Comparison of ENCODE assay signal across 19 mouse cellular contexts in genomic region chr19:40553849-40554248, GRCm38 (mm10). TPM values are rescaled to one million over a fixed set of nuclear protein-coding genes. Genes with fewer than 3 reads are reported as not detected.
DNase-seq lines count a peak whose midpoint lies in the region; ATAC-seq and TF ChIP-seq lines count a peak whose summit lies in the region.
"Had no signal": no experiment of that assay in that cellular context is flagged by ENCODE, and none has a peak within 500 bp of the region (broad histone marks: within the 10 kb centered on the region; RNA-seq: fewer than 3 reads in every experiment).

No protein-coding gene starts in this region.

- no peaks in the 10 kb centered on the region for H3K9me3 ChIP-seq in lung, embryonic 15.5 days
- H3K9me3 ChIP-seq: forebrain, embryonic 12.5 days had no signal

- H3K36me3 ChIP-seq in lung, embryonic 15.5 days: peaks cover 43% of the 10 kb centered on the region

- TF ChIP-seq CTCF in lung, adult 2 months (IDR thresholded peaks at IDR 0.05; ENCODE audit: insufficient read depth, low read length): no peak

- peak overlapping the region; percentile 12; the same call in 1 of the 2 replicates for H3K4me2 ChIP-seq in lung, embryonic 15.5 days
- H3K4me2 ChIP-seq: forebrain, embryonic 12.5 days; hindbrain, embryonic 14.5 days had no signal

- H3K4me3 ChIP-seq in lung, embryonic 15.5 days: no peak overlapping the region
- H3K4me3 ChIP-seq in lung, adult 2 months (replicated peaks; ENCODE audit: extremely low read depth, low read depth, low read length): no peak overlapping the region
- H3K4me3 ChIP-seq: forebrain, embryonic 12.5 days had no signal

- H3K9ac ChIP-seq in lung, embryonic 15.5 days: no peak overlapping the region
- H3K9ac ChIP-seq: forebrain, embryonic 12.5 days; hindbrain, embryonic 14.5 days had no signal

- 49% methylated on average over 6 of the region's 6 CpGs for WGBS in lung, embryonic 15.5 days
- WGBS in lung, adult 2 months: 71% methylated on average over 6 of the region's 6 CpGs

- H3K4me1 ChIP-seq in lung, embryonic 15.5 days: peaks cover 28% of the 10 kb centered on the region
- no peaks in the 10 kb centered on the region for H3K4me1 ChIP-seq in lung, adult 2 months (ENCODE audit: control insufficient read depth, insufficient read depth, low read length)

- peak; percentile 90 for ATAC-seq in lung, embryonic 15.5 days (ENCODE audit: borderline replicate concordance, extremely low read depth, low FRiP score, low TSS enrichment)
- ATAC-seq: activated CD4-positive, CD25-positive, alpha-beta regulatory T cell, adult 4 months had no signal

- DNase-seq in cerebellum, postnatal 25 days: peak; percentile 32 to 47
- no peak for DNase-seq in cerebellum, adult 8-10 months
- no peak for DNase-seq in lung, adult 2 months
- DNase-seq in lung, postnatal 10 days: peak; percentile 44
- peak; percentile 32 for DNase-seq in telencephalon, adult 2 months (ENCODE audit: low read depth, low spot score)
- no peak for DNase-seq in testis, postnatal 14 days (ENCODE audit: low spot score)
- no peak for DNase-seq in adrenal gland, adult 2 months
- DNase-seq: adrenal gland, postnatal 36 days; heart, adult 11 months; kidney, adult 8-10 months; layer of hippocampus, postnatal 36 days; left cerebral cortex, postnatal 4 days; midbrain, embryonic 14.5 days; right cerebral cortex, postnatal 4 days; thymus, postnatal 4 days had no signal

- no peaks in the 10 kb centered on the region for H3K27me3 ChIP-seq in lung, embryonic 15.5 days
- H3K27me3 ChIP-seq: forebrain, embryonic 12.5 days had no signal

- H3K27ac ChIP-seq in lung, embryonic 15.5 days: peak overlapping the region; percentile 83
- H3K27ac ChIP-seq: forebrain, embryonic 12.5 days; hindbrain, embryonic 14.5 days had no signal

- TF ChIP-seq POLR2A in lung, adult 2 months (IDR thresholded peaks at IDR 0.05; ENCODE audit: borderline replicate concordance, extremely low read depth, low read depth, low read length): no peak

RNA-seq across cellular contexts. Expression of gene Aldh18a1, which starts 34.4 kb away (rescaled TPM):
- 59.3 and 60.8 TPM in 2 replicates for polyA plus RNA-seq in lung, embryonic 15.5 days (2015; fragmentation: Nextera tagmentation; extraction: Ambion mirVana)
- polyA plus RNA-seq in lung, adult 2 months (2012; rRNA removed): 9.0 and 13.3 TPM in 2 replicates
- 10 to 100 TPM; 18.6 to 30.5 TPM for total RNA-seq in adrenal gland, adult 2 months (2021)
- 9.2 and 17.3 TPM in 2 replicates for polyA plus RNA-seq in adrenal gland, adult 2 months (2012; rRNA removed)

RNA-seq across cellular contexts. Expression of gene Sorbs1, which starts 40.3 kb away (rescaled TPM):
- 44.8 and 45.6 TPM in 2 replicates for polyA plus RNA-seq in lung, embryonic 15.5 days (2015; fragmentation: Nextera tagmentation; extraction: Ambion mirVana)
- polyA plus RNA-seq in lung, adult 2 months (2012; rRNA removed): 26.4 and 43.4 TPM in 2 replicates
- total RNA-seq in adrenal gland, adult 2 months (2021): 100 to 1,000 TPM; 116 to 123 TPM
- 13.4 and 17.7 TPM in 2 replicates for polyA plus RNA-seq in adrenal gland, adult 2 months (2012; rRNA removed)

RNA-seq across cellular contexts. Expression of gene Tctn3, which starts 58.2 kb away (rescaled TPM):
- polyA plus RNA-seq in lung, embryonic 15.5 days (2015; fragmentation: Nextera tagmentation; extraction: Ambion mirVana): 10.8 and 11.8 TPM in 2 replicates
- polyA plus RNA-seq in lung, adult 2 months (2012; rRNA removed): 12.1 and 12.8 TPM in 2 replicates
- total RNA-seq in adrenal gland, adult 2 months (2021): 1 to 10 TPM; 3.5 to 7.0 TPM
- polyA plus RNA-seq in adrenal gland, adult 2 months (2012; rRNA removed): 8.6 and 10.5 TPM in 2 replicates

RNA-seq across cellular contexts. Expression of gene Entpd1, which starts 58.3 kb away (rescaled TPM):
- polyA plus RNA-seq in lung, embryonic 15.5 days (2015; fragmentation: Nextera tagmentation; extraction: Ambion mirVana): 13.5 and 16.1 TPM in 2 replicates
- polyA plus RNA-seq in lung, adult 2 months (2012; rRNA removed): 28.7 and 41.2 TPM in 2 replicates
- 10 to 100 TPM; 30.2 to 36.3 TPM for total RNA-seq in adrenal gland, adult 2 months (2021)
- 3.9 and 5.5 TPM in 2 replicates for polyA plus RNA-seq in adrenal gland, adult 2 months (2012; rRNA removed)

Comparison
In these comparisons a context has a peak if more than half of its experiments do, and no peak if none do; other contexts are left out.
1. DNase-seq: peak in cerebellum, postnatal 25 days (2 of 2), lung, postnatal 10 days (single experiment) and telencephalon, adult 2 months (single experiment); none in cerebellum, adult 8-10 months (single experiment), lung, adult 2 months (single experiment), testis, postnatal 14 days (single experiment) and adrenal gland, adult 2 months (single experiment).